Mouse (Mus musculus) cerebellum, adult 9-11 months (tissue): ENCODE data around the gene Tmprss2.
"Not testable (repeated sequence)": the region's sequence is repeated elsewhere in the genome, so short reads cannot be mapped to it uniquely, and the experiment has no call there.

Experiments
- DNase-seq: peaks from one replicate; pipeline ENCODE4 v3.0.0; 2022

The Tmprss2 gene

GRCm38 (mm10) chr16:97582876-97583275, 28.1 kb downstream of the Tmprss2 start:
- DNase-seq = not testable (repeated sequence)

GRCm38 (mm10) chr16:97569426-97569825, 41.6 kb downstream of the Tmprss2 start:
- DNase-seq = no peak

GRCm38 (mm10) chr16:97568662-97569061, 42.3 kb downstream of the Tmprss2 start:
- peak; percentile 7 for DNase-seq

- DNase-seq = no peak
These were observed 66.7 kb downstream of the Tmprss2 start for GRCm38 (mm10) chr16:97544340-97544739.

GRCm38 (mm10) chr16:97536859-97537258, 74.1 kb downstream of the Tmprss2 start:
- no peak for DNase-seq

GRCm38 (mm10) chr16:97535808-97536413, 75.1 kb downstream of the Tmprss2 start:
- DNase-seq = peak; percentile 8

- DNase-seq = peak; percentile 39
These were observed 76.0 kb downstream of the Tmprss2 start for GRCm38 (mm10) chr16:97534876-97535461.

- DNase-seq = peak; percentile 11
These were observed 76.5 kb downstream of the Tmprss2 start for GRCm38 (mm10) chr16:97534448-97534847.

- no peak for DNase-seq
These were observed 77.2 kb downstream of the Tmprss2 start for GRCm38 (mm10) chr16:97533751-97534150.

GRCm38 (mm10) chr16:97533126-97533525, 77.9 kb downstream of the Tmprss2 start:
- no peak for DNase-seq

GRCm38 (mm10) chr16:97529241-97529640, 81.8 kb downstream of the Tmprss2 start:
- DNase-seq = no peak

- peak; percentile 7 for DNase-seq
These were observed 88.0 kb downstream of the Tmprss2 start for GRCm38 (mm10) chr16:97523024-97523423.

GRCm38 (mm10) chr16:97521983-97522382, 89.0 kb downstream of the Tmprss2 start:
- no peak for DNase-seq

- no peak for DNase-seq
These were observed 94.7 kb downstream of the Tmprss2 start for GRCm38 (mm10) chr16:97516341-97516740.
